Comparison of ENCODE assay signal across 18 mouse cellular contexts in genomic region chr5:72902312-72902711, GRCm38 (mm10). TPM values are rescaled to one million over a fixed set of nuclear protein-coding genes. Genes with fewer than 3 reads are reported as not detected.
DNase-seq lines count a peak whose midpoint lies in the region; ATAC-seq and TF ChIP-seq lines count a peak whose summit lies in the region.
"Had no signal": no experiment of that assay in that cellular context is flagged by ENCODE, and none has a peak within 500 bp of the region (broad histone marks: within the 10 kb centered on the region; RNA-seq: fewer than 3 reads in every experiment).

No protein-coding gene starts in this region.

- DNase-seq in cerebellum, postnatal 10 days, result peak; percentile 20 to 29
- DNase-seq in cerebellum, adult 11 months, result no peak
- no peak for DNase-seq in heart, embryonic 10.5 days (ENCODE audit: low spot score)
- DNase-seq in ZHBTc4 (ENCODE audit: low read depth, low spot score), result peak; percentile 97
- DNase-seq in urinary bladder, postnatal 14 days (ENCODE audit: low spot score), result no peak
- DNase-seq: adrenal gland, postnatal 36 days; cerebellum, adult 2 months; gastrocnemius, postnatal 10 days; kidney, adult 11 months; kidney, postnatal 10 days; layer of hippocampus, postnatal 36 days had no signal

- TF ChIP-seq CTCF in ES-Bruce4 (IDR thresholded peaks at IDR 0.05; ENCODE audit: low read depth, low read length), result no peak

- H3K4me2 ChIP-seq in heart, embryonic 13.5 days, result no peak overlapping the region
- H3K4me2 ChIP-seq in kidney, embryonic 16.5 days (replicated peaks; ENCODE audit: low read depth, low read length), result no peak overlapping the region
- H3K4me2 ChIP-seq: lung, embryonic 15.5 days; midbrain, embryonic 11.5 days had no signal

- no peak for TF ChIP-seq POLR2A in ES-Bruce4 (IDR thresholded peaks at IDR 0.05; ENCODE audit: insufficient read depth, low read length)

- no peaks in the 10 kb centered on the region for H3K9me3 ChIP-seq in heart, embryonic 13.5 days
- no peaks in the 10 kb centered on the region for H3K9me3 ChIP-seq in heart, embryonic 10.5 days
- H3K9me3 ChIP-seq in ES-Bruce4 (replicated peaks; ENCODE audit: control insufficient read depth, insufficient read depth, low read length, poor library complexity, severe bottlenecking), result no peaks in the 10 kb centered on the region
- no peaks in the 10 kb centered on the region for H3K9me3 ChIP-seq in kidney, embryonic 16.5 days (ENCODE audit: low read length)
- H3K9me3 ChIP-seq: lung, embryonic 15.5 days had no signal

- H3K9ac ChIP-seq in heart, embryonic 13.5 days, result no peak overlapping the region
- no peak overlapping the region for H3K9ac ChIP-seq in ES-Bruce4 (ENCODE audit: low read depth, poor library complexity, severe bottlenecking)
- no peak overlapping the region for H3K9ac ChIP-seq in kidney, embryonic 16.5 days (replicated peaks; ENCODE audit: low read length)
- H3K9ac ChIP-seq: liver, embryonic 14.5 days; lung, embryonic 15.5 days had no signal

- peaks cover 51% of the 10 kb centered on the region for H3K4me1 ChIP-seq in heart, embryonic 13.5 days
- H3K4me1 ChIP-seq in heart, embryonic 10.5 days, result peaks cover 23% of the 10 kb centered on the region
- H3K4me1 ChIP-seq in ES-Bruce4 (ENCODE audit: control insufficient read depth, insufficient read depth, low read length), result peaks cover 6% of the 10 kb centered on the region
- no peaks in the 10 kb centered on the region for H3K4me1 ChIP-seq in kidney, embryonic 16.5 days (ENCODE audit: insufficient read depth, low read length)

- H3K27ac ChIP-seq in heart, embryonic 13.5 days (replicated peaks), result peak overlapping the region; percentile 69
- H3K27ac ChIP-seq in heart, embryonic 10.5 days, result no peak overlapping the region
- peak overlapping the region; percentile 84 for H3K27ac ChIP-seq in ES-Bruce4 (ENCODE audit: insufficient read depth, low read length)
- no peak overlapping the region for H3K27ac ChIP-seq in kidney, embryonic 16.5 days (ENCODE audit: low read length)
- H3K27ac ChIP-seq: layer of hippocampus, adult 2 months; liver, embryonic 14.5 days; lung, embryonic 15.5 days had no signal

- H3K36me3 ChIP-seq in heart, embryonic 13.5 days, result no peaks in the 10 kb centered on the region
- H3K36me3 ChIP-seq in heart, embryonic 10.5 days, result no peaks in the 10 kb centered on the region
- H3K36me3 ChIP-seq in ES-Bruce4 (ENCODE audit: control insufficient read depth, insufficient read depth, low read length, poor library complexity, severe bottlenecking), result no peaks in the 10 kb centered on the region
- H3K36me3 ChIP-seq in kidney, embryonic 16.5 days (ENCODE audit: insufficient read depth, low read length), result no peaks in the 10 kb centered on the region
- H3K36me3 ChIP-seq: lung, embryonic 15.5 days had no signal

- H3K27me3 ChIP-seq in heart, embryonic 13.5 days (replicated peaks), result no peaks in the 10 kb centered on the region
- H3K27me3 ChIP-seq in heart, embryonic 10.5 days (ENCODE audit: insufficient read depth, poor library complexity, severe bottlenecking), result no peaks in the 10 kb centered on the region
- H3K27me3 ChIP-seq in ES-Bruce4 (ENCODE audit: control insufficient read depth, insufficient read depth, low read length, poor library complexity, severe bottlenecking), result no peaks in the 10 kb centered on the region
- H3K27me3 ChIP-seq in kidney, embryonic 16.5 days (ENCODE audit: insufficient read depth, low read length), result no peaks in the 10 kb centered on the region
- H3K27me3 ChIP-seq: lung, embryonic 15.5 days had no signal

- TF ChIP-seq EP300 in ES-Bruce4 (IDR thresholded peaks at IDR 0.05; ENCODE audit: insufficient read depth, low read depth, low read length), result peak; percentile 72; the same call in 1 of the 2 replicates

- no peak for ATAC-seq in heart, embryonic 13.5 days (ENCODE audit: extremely low read depth, insufficient number of reproducible peaks, low FRiP score, low TSS enrichment)
- no peak for ATAC-seq in kidney, embryonic 16.5 days (ENCODE audit: low FRiP score, low TSS enrichment)

- H3K4me3 ChIP-seq in heart, embryonic 13.5 days, result no peak overlapping the region
- no peak overlapping the region for H3K4me3 ChIP-seq in heart, embryonic 10.5 days
- no peak overlapping the region for H3K4me3 ChIP-seq in ES-Bruce4 (ENCODE audit: low read depth, low read length)
- no peak overlapping the region for H3K4me3 ChIP-seq in kidney, embryonic 16.5 days (ENCODE audit: low read length)
- H3K4me3 ChIP-seq: layer of hippocampus, adult 2 months; lung, embryonic 15.5 days had no signal

- WGBS in heart, embryonic 13.5 days, result 87% methylated on average over 3 of the region's 3 CpGs
- WGBS in heart, embryonic 10.5 days, result 75% methylated on average over 3 of the region's 3 CpGs
- 75% methylated on average over 3 of the region's 3 CpGs for WGBS in kidney, embryonic 16.5 days

RNA-seq across cellular contexts. Expression of gene Slain2, which starts 11.8 kb away (rescaled TPM):
- polyA plus RNA-seq in heart, embryonic 13.5 days (2015; fragmentation: Nextera tagmentation; extraction: Ambion mirVana), result 17.0 and 18.1 TPM in 2 replicates
- polyA plus RNA-seq in heart, embryonic 10.5 days (2016; fragmentation: Nextera tagmentation; extraction: Ambion mirVana), result 18.1 and 21.0 TPM in 2 replicates
- polyA plus RNA-seq in ES-Bruce4 (2011; ENCODE audit: insufficient read depth, insufficient read length, low read depth, missing spikeins), result 40.8 and 48.4 TPM in 2 replicates
- polyA plus RNA-seq in kidney, embryonic 16.5 days (2015; fragmentation: Nextera tagmentation; extraction: Ambion mirVana), result 11.8 and 12.6 TPM in 2 replicates

RNA-seq across cellular contexts. Expression of gene Tec, which starts 34.0 kb away (rescaled TPM):
- polyA plus RNA-seq in heart, embryonic 13.5 days (2015; fragmentation: Nextera tagmentation; extraction: Ambion mirVana), result 15.1 and 17.2 TPM in 2 replicates
- polyA plus RNA-seq in heart, embryonic 10.5 days (2016; fragmentation: Nextera tagmentation; extraction: Ambion mirVana), result 7.5 and 12.1 TPM in 2 replicates
- 15.8 and 20.6 TPM in 2 replicates for polyA plus RNA-seq in ES-Bruce4 (2011; ENCODE audit: insufficient read depth, insufficient read length, low read depth, missing spikeins)
- 11.2 and 12.1 TPM in 2 replicates for polyA plus RNA-seq in kidney, embryonic 16.5 days (2015; fragmentation: Nextera tagmentation; extraction: Ambion mirVana)

Comparison
In these comparisons a context has a peak if more than half of its experiments do, and no peak if none do; other contexts are left out.
1. DNase-seq: peak in cerebellum, postnatal 10 days (2 of 2) and ZHBTc4 (single experiment); none in cerebellum, adult 11 months (single experiment), heart, embryonic 10.5 days (single experiment) and urinary bladder, postnatal 14 days (single experiment).
2. H3K27ac ChIP-seq: peak in heart, embryonic 13.5 days (single experiment) and ES-Bruce4 (single experiment); none in heart, embryonic 10.5 days (single experiment) and kidney, embryonic 16.5 days (single experiment).